Mouse (Mus musculus) liver, embryonic 15.5 days (tissue): ENCODE results near the gene Susd4. TPM values are rescaled to one million over a fixed set of nuclear protein-coding genes. Genes with fewer than 3 reads are reported as not detected.

Source experiments
- ATAC-seq: fragments of 200-750 bp; cut with Nextera tagmentation; 2 replicates; pipeline ENCODE4 v1.8.0; 2017; ENCODE audit warnings: moderate number of reproducible peaks, mild to moderate bottlenecking, moderate library complexity; ENCODE audit not compliant: insufficient read depth
- H3K27ac ChIP-seq: fragments of 300-500 bp; sonication (generic); replicated peaks from 2 replicates; pipeline ENCODE4 v1.5.1; 2015; ENCODE audit warnings: mild to moderate bottlenecking, inconsistent platforms
- H3K27me3 ChIP-seq: fragments of 300-500 bp; sonication (generic); 2 replicates; pipeline ENCODE4 v1.6.1; 2015; ENCODE audit warnings: mild to moderate bottlenecking, inconsistent platforms
- H3K36me3 ChIP-seq: fragments of 300-500 bp; sonication (generic); replicated peaks from 2 replicates; pipeline ENCODE4 v1.6.1; 2015; ENCODE audit warnings: moderate library complexity, mild to moderate bottlenecking, inconsistent platforms
- H3K4me1 ChIP-seq: fragments of 300-500 bp; sonication (generic); replicated peaks from 2 replicates; pipeline ENCODE4 v1.6.1; 2015; ENCODE audit warnings: inconsistent platforms
- H3K4me2 ChIP-seq: fragments of 300-500 bp; sonication (generic); 2 replicates; pipeline ENCODE4 v1.6.1; 2015; ENCODE audit warnings: moderate library complexity, mild to moderate bottlenecking, inconsistent platforms
- H3K4me3 ChIP-seq: fragments of 300-500 bp; sonication (generic); replicated peaks from 2 replicates; pipeline ENCODE4 v1.5.1; 2015; ENCODE audit warnings: mild to moderate bottlenecking, inconsistent platforms
- H3K9ac ChIP-seq: fragments of 300-500 bp; sonication (generic); 2 replicates; pipeline ENCODE4 v1.6.1; 2015; ENCODE audit warnings: moderate library complexity, mild to moderate bottlenecking, inconsistent platforms
- H3K9me3 ChIP-seq: fragments of 300-500 bp; sonication (generic); replicated peaks from 2 replicates; pipeline ENCODE4 v1.6.1; 2016; ENCODE audit warnings: inconsistent platforms
- WGBS: fragments of 180-500 bp; shearing (Covaris S2); methylation state at CpG from one replicate; pipeline ENCODE4 v1.1.7; 2015; ENCODE audit warnings: mixed read lengths; ENCODE audit not compliant: insufficient replicate concordance; 5-methylcytosine and 5-hydroxymethylcytosine counted together
- polyA plus RNA-seq: library from polyadenylated mRNA; unstranded; fragments of >200 nt; fragmentation: Nextera tagmentation; extraction: Ambion mirVana; gene quantifications from 2 replicates; pipeline ENCODE4 v1.2.1, GENCODE M21; 2015

The Susd4 gene
- polyA plus RNA-seq, 1 experiment from 2014 or later = 1.1 TPM

DNA sequence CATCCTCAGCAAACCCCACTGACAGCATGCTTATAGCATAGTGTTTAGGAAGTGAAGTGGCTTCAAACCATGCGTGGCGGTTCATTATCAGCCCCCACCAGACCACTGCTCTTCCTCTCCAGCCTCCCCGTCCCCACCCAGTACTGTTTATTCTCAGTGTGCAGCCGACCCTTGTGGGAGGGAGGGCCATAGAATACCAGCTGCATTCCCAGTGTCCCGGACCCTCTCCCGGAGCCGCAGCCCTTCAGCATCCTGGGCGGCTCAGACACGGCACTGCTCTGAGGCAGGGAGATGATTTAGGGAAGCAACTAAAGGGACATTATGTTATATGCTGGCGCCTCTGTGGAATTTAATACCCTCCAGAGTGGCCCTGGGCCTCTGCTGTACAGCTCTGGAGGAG, 55.3 kb downstream of the Susd4 start:
- H3K4me1 ChIP-seq = no peaks in the 10 kb centered on the region
- H3K36me3 ChIP-seq = no peaks in the 10 kb centered on the region
- no peak overlapping the region for H3K4me3 ChIP-seq
- no peak overlapping the region for H3K4me2 ChIP-seq
- ATAC-seq = no peak
- 18% methylated on average over 10 of the region's 10 CpGs for WGBS
- H3K27ac ChIP-seq = no peak overlapping the region
- H3K27me3 ChIP-seq = no peaks in the 10 kb centered on the region
- H3K9ac ChIP-seq = no peak overlapping the region
- no peaks in the 10 kb centered on the region for H3K9me3 ChIP-seq

GRCm38 (mm10) chr1:182822729-182823128, 59.1 kb downstream of the Susd4 start:
- H3K9me3 ChIP-seq = no peaks in the 10 kb centered on the region
- no peak overlapping the region for H3K27ac ChIP-seq
- H3K4me1 ChIP-seq = no peaks in the 10 kb centered on the region
- no peak overlapping the region for H3K4me3 ChIP-seq
- no peaks in the 10 kb centered on the region for H3K27me3 ChIP-seq
- H3K9ac ChIP-seq = no peak overlapping the region
- no peaks in the 10 kb centered on the region for H3K36me3 ChIP-seq
- 64% methylated on average over 10 of the region's 10 CpGs for WGBS
- ATAC-seq = no peak
- no peak overlapping the region for H3K4me2 ChIP-seq

DNA sequence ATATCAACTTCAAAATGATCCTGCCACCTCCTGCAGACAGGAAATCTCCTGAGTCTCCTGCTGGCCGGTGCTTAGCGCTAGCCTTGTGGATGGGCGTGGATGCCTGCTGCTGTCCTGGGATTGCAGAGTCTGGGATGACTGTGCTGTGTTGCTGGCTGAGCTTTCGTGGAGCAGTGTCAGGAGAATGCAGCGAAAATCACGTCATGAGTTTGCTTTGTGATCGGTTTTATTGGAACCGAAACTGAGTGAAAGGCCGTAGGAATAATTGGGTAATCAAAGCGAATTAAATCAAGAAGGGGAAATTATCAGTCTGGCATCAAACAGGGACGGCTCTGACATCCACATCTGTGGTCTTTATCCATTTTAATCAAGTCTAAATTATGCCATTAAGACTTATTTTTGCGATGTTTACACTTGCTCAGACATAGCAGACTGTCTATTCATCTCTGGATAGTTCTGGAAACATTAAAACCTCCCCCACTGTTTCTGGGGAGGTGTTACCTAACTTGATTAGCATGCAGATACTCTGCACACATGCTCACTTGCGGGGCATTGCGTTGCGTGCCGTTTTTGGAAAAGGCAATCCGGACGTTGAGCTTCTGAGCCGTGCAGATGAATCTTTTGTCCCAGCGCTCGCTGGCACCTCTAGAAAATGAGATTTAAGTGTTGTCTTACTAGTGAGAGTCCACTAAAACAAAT, 60.2 kb downstream of the Susd4 start:
- H3K27me3 ChIP-seq = no peaks in the 10 kb centered on the region
- H3K27ac ChIP-seq = no peak overlapping the region
- H3K9me3 ChIP-seq = no peaks in the 10 kb centered on the region
- H3K4me3 ChIP-seq = no peak overlapping the region
- H3K4me2 ChIP-seq = no peak overlapping the region
- H3K9ac ChIP-seq = no peak overlapping the region
- H3K4me1 ChIP-seq = no peaks in the 10 kb centered on the region
- no peak for ATAC-seq
- H3K36me3 ChIP-seq = no peaks in the 10 kb centered on the region
- 65% methylated on average over 21 of the region's 21 CpGs for WGBS

GRCm38 (mm10) chr1:182826557-182826956, 62.9 kb downstream of the Susd4 start:
- ATAC-seq = no peak
- H3K4me3 ChIP-seq = no peak overlapping the region
- H3K27me3 ChIP-seq = no peaks in the 10 kb centered on the region
- H3K9ac ChIP-seq = no peak overlapping the region
- no peaks in the 10 kb centered on the region for H3K9me3 ChIP-seq
- H3K4me2 ChIP-seq = no peak overlapping the region
- 60% methylated on average over 3 of the region's 3 CpGs for WGBS
- H3K36me3 ChIP-seq = no peaks in the 10 kb centered on the region
- no peaks in the 10 kb centered on the region for H3K4me1 ChIP-seq
- no peak overlapping the region for H3K27ac ChIP-seq

DNA sequence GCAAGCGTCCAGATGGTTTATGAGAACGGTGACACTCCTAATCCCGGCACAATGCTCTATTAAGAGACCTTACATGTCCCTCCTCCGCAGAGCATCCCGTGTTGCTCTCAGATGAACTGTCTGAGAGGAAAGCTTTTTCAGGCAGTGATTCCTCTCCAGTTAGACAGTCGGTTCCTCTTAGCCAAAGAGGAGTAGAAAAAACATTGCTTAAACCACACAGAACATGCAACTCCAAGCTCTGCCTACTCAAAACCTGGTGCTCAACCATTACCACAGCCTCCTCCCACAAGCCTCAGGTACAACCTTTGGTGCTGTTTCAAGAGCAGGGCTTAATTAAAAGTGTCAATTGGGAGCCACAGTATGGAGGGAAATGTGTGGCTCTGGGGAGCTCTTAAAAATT, 74.4 kb downstream of the Susd4 start:
- no peak overlapping the region for H3K9ac ChIP-seq
- no peak overlapping the region for H3K27ac ChIP-seq
- no peaks in the 10 kb centered on the region for H3K4me1 ChIP-seq
- no peaks in the 10 kb centered on the region for H3K9me3 ChIP-seq
- ATAC-seq = no peak
- H3K4me2 ChIP-seq = no peak overlapping the region
- no peaks in the 10 kb centered on the region for H3K36me3 ChIP-seq
- 58% methylated on average over 6 of the region's 6 CpGs for WGBS
- H3K4me3 ChIP-seq = no peak overlapping the region
- no peaks in the 10 kb centered on the region for H3K27me3 ChIP-seq

DNA sequence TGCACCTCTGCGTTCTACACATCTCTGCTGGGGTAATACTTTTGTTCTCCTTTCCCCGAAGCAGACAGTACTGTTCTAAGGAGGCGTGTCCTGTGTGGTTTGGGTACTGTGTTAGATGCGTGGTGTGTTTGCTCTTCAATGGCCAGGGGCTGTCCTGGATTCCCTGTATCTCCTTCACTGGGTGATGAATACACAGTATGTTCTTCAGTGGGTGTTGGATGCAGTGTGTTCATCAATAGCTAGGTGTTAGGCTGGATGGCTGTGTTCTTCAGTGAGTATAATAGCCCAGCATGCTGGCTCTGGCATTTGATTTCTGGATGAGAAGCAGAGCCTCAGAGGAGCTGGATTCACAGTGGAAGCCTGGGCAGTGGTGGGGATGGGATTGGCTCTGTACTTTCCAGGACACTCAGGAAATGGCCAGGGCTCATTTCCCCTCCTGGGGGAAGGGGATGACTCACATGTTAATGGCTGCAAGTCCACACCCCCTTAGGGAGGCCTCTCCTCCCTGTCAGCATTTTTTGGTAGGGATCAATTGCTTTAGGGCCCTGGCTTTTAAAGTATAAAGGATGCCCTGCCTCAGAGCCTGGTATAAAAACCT, 75.8 kb downstream of the Susd4 start:
- H3K4me3 ChIP-seq = no peak overlapping the region
- no peak overlapping the region for H3K4me2 ChIP-seq
- H3K27me3 ChIP-seq = no peaks in the 10 kb centered on the region
- 52% methylated on average over 4 of the region's 4 CpGs for WGBS
- no peaks in the 10 kb centered on the region for H3K4me1 ChIP-seq
- ATAC-seq = no peak
- H3K9me3 ChIP-seq = no peaks in the 10 kb centered on the region
- no peak overlapping the region for H3K27ac ChIP-seq
- H3K9ac ChIP-seq = no peak overlapping the region
- H3K36me3 ChIP-seq = no peaks in the 10 kb centered on the region

- Histone ChIP-seq H3K9me3 (no peaks in the 10 kb centered on the region), H3K36me3 (no peaks in the 10 kb centered on the region), H3K27me3 (no peaks in the 10 kb centered on the region), H3K9ac (no peak overlapping the region), H3K4me1 (no peaks in the 10 kb centered on the region), H3K4me2 (no peak overlapping the region), H3K4me3 (no peak overlapping the region), H3K27ac (no peak overlapping the region)
- 42% methylated on average over 6 of the region's 6 CpGs for WGBS
- no peak for ATAC-seq
These were observed 76.4 kb downstream of the Susd4 start for GRCm38 (mm10) chr1:182840011-182840410.

DNA sequence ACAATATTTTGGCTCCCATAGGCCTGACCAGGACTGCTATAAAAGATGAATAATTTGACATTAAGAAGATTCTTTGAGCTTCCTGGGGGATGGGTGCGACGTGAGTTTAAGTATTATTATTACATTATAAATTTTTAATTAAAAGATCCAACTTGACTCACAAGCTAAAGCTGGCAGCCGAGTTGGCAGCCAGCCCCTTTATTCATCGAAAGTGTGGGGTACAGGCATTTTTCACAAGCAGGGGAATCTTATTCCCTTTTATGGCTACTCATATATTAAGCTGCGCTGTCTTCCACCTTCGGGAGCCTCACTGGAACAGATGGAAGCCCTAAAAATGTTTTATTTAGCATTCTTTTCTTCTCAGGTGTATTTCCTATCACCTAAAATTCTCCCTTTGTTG, 76.9 kb downstream of the Susd4 start:
- Histone ChIP-seq H3K4me1 (no peaks in the 10 kb centered on the region), H3K27ac (no peak overlapping the region), H3K27me3 (no peaks in the 10 kb centered on the region), H3K9ac (no peak overlapping the region), H3K4me2 (no peak overlapping the region), H3K4me3 (no peak overlapping the region), H3K36me3 (no peaks in the 10 kb centered on the region), H3K9me3 (no peaks in the 10 kb centered on the region)
- 60% methylated on average over 6 of the region's 6 CpGs for WGBS
- ATAC-seq = no peak

DNA sequence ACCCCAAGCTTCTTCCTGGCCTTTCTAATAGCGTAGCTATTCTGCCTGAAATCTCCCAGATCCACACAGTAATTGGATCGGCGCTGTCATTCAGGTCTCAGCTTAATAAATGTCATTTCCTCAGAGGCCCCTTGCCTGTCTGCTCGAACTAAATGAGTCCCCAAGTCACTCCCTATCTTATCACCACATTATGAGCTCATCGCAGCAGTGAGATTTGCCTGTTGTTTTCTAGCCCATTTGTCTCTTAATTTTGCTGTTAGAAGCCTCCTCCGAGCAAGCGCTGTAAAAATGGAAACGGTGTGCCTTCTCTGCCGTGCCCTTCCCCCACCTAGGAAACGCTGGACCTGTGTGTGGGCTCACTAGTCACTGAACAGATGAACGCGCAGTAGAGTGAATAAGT, 85.9 kb downstream of the Susd4 start:
- Histone ChIP-seq H3K4me1 (no peaks in the 10 kb centered on the region), H3K27me3 (no peaks in the 10 kb centered on the region), H3K9me3 (no peaks in the 10 kb centered on the region), H3K36me3 (no peaks in the 10 kb centered on the region), H3K4me2 (no peak overlapping the region), H3K4me3 (no peak overlapping the region), H3K9ac (no peak overlapping the region), H3K27ac (no peak overlapping the region)
- 52% methylated on average over 12 of the region's 12 CpGs for WGBS
- no peak for ATAC-seq

DNA sequence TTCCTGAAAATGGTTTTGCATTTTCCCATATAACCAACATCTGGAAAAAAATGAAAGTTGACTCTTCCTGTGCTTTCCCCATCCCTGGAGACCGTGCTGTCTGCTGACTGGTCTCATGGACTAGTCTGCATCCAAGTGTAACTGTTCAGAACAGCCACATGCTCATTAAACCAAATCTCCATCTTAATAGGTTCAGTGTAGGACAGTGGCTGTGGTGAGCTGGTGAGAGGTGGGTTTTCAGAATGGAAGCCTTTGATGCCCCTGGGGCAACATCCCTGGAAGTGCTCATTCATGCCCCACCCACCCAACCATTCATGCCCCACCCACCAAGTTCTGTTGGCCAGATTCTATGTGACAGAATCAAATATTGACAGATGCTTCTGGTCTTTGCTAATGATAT, 86.4 kb downstream of the Susd4 start:
- Histone ChIP-seq H3K4me2 (no peak overlapping the region), H3K27ac (no peak overlapping the region), H3K36me3 (no peaks in the 10 kb centered on the region), H3K4me3 (no peak overlapping the region), H3K9ac (no peak overlapping the region), H3K9me3 (no peaks in the 10 kb centered on the region), H3K27me3 (no peaks in the 10 kb centered on the region), H3K4me1 (no peaks in the 10 kb centered on the region)
- no peak for ATAC-seq
- 62% methylated on average over 1 of the region's 1 CpGs for WGBS

GRCm38 (mm10) chr1:182852158-182852557, 88.5 kb downstream of the Susd4 start:
- Histone ChIP-seq H3K4me3 (no peak overlapping the region), H3K9ac (no peak overlapping the region), H3K27me3 (no peaks in the 10 kb centered on the region), H3K9me3 (no peaks in the 10 kb centered on the region), H3K36me3 (no peaks in the 10 kb centered on the region), H3K4me1 (no peaks in the 10 kb centered on the region), H3K4me2 (no peak overlapping the region), H3K27ac (no peak overlapping the region)
- 43% methylated on average over 6 of the region's 6 CpGs for WGBS
- ATAC-seq = no peak

DNA sequence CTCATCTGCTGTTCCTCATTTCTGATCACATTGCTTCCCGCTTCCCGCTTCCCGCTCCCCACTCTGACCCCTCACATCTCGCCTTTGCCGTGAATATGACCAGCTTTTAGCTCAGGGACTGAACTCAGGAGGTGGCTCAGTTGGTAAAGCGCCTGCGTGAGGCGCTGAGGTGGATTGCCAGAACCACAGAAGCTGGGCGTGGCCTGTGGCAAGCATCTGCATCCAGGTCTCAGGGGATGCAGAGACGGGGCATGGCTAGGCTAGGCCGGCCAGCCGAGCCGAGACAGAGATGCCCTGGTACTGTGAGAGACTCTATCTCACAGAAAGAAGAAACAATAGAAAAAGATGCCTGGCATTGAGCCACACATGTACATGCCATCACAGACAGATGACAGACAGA, 93.0 kb downstream of the Susd4 start:
- ATAC-seq = no peak
- Histone ChIP-seq H3K9me3 (no peaks in the 10 kb centered on the region), H3K36me3 (no peaks in the 10 kb centered on the region), H3K4me3 (no peak overlapping the region), H3K27ac (no peak overlapping the region), H3K9ac (no peak overlapping the region), H3K27me3 (no peaks in the 10 kb centered on the region), H3K4me1 (no peaks in the 10 kb centered on the region), H3K4me2 (no peak overlapping the region)
- WGBS = 59% methylated on average over 13 of the region's 13 CpGs
